Mouse (Mus musculus) ES-Bruce4 (cell line): ENCODE data around the gene Nudc. TPM values are rescaled to one million over a fixed set of nuclear protein-coding genes. Genes with fewer than 3 reads are reported as not detected.

ENCODE experiments used
- H3K27ac ChIP-seq: 2 replicates; pipeline ENCODE4 v1.5.1; 2012; ENCODE audit warnings: low read length, inconsistent platforms; ENCODE audit not compliant: insufficient read depth
- H3K27me3 ChIP-seq: 2 replicates; pipeline ENCODE4 v1.6.1; 2012; ENCODE audit warnings: mild to moderate bottlenecking, low read length, inconsistent platforms; ENCODE audit not compliant: control insufficient read depth, poor library complexity, insufficient read depth, severe bottlenecking
- H3K36me3 ChIP-seq: 2 replicates; pipeline ENCODE4 v1.6.1; 2012; ENCODE audit warnings: inconsistent platforms, mild to moderate bottlenecking, low read length, moderate library complexity; ENCODE audit not compliant: control insufficient read depth, poor library complexity, insufficient read depth, severe bottlenecking
- H3K4me1 ChIP-seq: one replicate; pipeline ENCODE4 v1.8.1; 2011; ENCODE audit warnings: low read length; ENCODE audit not compliant: control insufficient read depth, insufficient read depth
- H3K4me3 ChIP-seq: 2 replicates; pipeline ENCODE4 v1.5.1; 2011; ENCODE audit warnings: low read depth, mild to moderate bottlenecking, low read length
- H3K9ac ChIP-seq: 2 replicates; pipeline ENCODE4 v1.6.1; 2012; ENCODE audit warnings: low read depth, mild to moderate bottlenecking, inconsistent platforms; ENCODE audit not compliant: poor library complexity, severe bottlenecking
- H3K9me3 ChIP-seq: replicated peaks from 2 replicates; pipeline ENCODE4 v1.6.1; 2012; ENCODE audit warnings: mild to moderate bottlenecking, low read length, inconsistent platforms; ENCODE audit not compliant: control insufficient read depth, poor library complexity, insufficient read depth, severe bottlenecking
- CTCF ChIP-seq: IDR thresholded peaks from one replicate; pipeline ENCODE4 v1.8.1; 2011; ENCODE audit warnings: low read depth, low read length
- EP300 ChIP-seq: IDR thresholded peaks from 2 replicates; pipeline ENCODE4 v1.6.1; 2011; ENCODE audit warnings: low read depth, low read length; ENCODE audit not compliant: insufficient read depth
- POLR2A ChIP-seq: IDR thresholded peaks from one replicate; pipeline ENCODE4 v1.8.1; 2011; ENCODE audit warnings: low read length; ENCODE audit not compliant: insufficient read depth
- polyA plus RNA-seq: library from polyadenylated mRNA; stranded (reverse); fragments of >200 nt; gene quantifications from 2 replicates; pipeline ENCODE4 v1.2.4, GENCODE M21; 2011; ENCODE audit warnings: low read depth; ENCODE audit not compliant: missing spikeins, insufficient read depth, insufficient read length

Gene Nudc
- polyA plus RNA-seq, 1 experiment, result 274 TPM

DNA sequence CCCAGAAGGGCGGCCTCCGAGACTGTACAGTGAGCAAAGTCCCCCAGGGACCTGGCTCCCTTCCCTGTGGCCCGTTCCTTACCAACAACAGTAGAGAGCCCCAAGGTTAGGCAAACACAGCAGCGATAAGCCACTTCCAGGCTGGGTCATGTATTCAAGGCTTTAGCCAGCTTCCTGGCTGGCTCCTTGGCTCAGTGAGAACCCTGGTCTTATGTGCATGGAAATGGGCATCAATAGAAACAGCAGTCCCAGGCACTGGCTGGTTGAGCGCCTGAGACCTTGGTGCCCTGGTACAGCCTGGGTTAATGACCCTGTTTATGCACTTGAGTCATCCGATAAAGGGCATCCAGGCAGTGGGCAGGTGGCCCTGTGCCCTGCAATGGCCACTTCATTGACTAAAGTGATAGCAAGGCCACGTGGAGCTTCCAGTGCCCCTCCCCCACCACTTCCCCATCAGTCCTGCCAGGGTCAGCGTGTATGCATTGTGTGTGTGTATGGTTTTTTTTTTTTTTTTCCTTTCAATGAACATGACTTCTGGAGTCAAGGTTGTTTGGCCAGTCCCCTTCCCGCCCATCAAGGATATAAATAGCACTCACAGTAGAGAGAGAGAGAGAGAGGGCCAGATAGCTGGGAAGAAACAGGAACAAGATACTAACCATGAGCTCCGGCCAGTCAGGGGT lies 7.1 kb upstream of the Nudc start, which contains the start of gene Nr0b2:
Nr0b2 (plus strand) TSS at position 609 of the 680 bp plus-strand sequence.
- H3K4me1 ChIP-seq, result no peaks in the 10 kb centered on the region
- peak within 1 kb of the TSS; percentile 16 for H3K4me3 ChIP-seq
- no peak within 1 kb of the TSS for H3K27ac ChIP-seq
- peak within 1 kb of the TSS; percentile 12; the same call in 1 of the 2 replicates for H3K9ac ChIP-seq
- no peaks in the 10 kb centered on the region for H3K36me3 ChIP-seq
- H3K27me3 ChIP-seq, result no peaks in the 10 kb centered on the region
- TF ChIP-seq EP300, result no peak
- no peak for TF ChIP-seq CTCF
- TF ChIP-seq POLR2A, result no peak
- no peaks in the 10 kb centered on the region for H3K9me3 ChIP-seq

DNA sequence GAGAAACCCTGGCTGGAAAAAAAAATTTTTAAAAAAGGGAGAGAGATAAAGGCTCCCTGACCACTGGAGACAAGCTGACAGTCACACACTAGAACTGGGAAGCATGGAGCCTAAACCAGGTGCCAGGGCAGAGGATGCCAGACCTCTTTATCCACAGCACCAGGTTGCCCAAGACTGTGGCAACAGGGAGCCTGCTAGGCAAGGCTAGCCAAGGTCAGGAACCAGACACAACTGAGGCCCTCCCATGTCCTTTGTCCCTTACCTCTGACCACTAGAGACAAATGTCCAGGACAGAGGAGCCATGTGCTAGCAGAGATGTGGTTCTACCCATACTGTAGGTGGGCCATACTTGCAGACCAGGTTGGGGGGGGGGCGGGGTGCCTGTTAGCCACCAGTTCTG lies 6.2 kb upstream of the Nudc start:
- Histone ChIP-seq H3K27me3 (no peaks in the 10 kb centered on the region), H3K36me3 (no peaks in the 10 kb centered on the region), H3K4me3 (no peak overlapping the region), H3K9me3 (no peaks in the 10 kb centered on the region), H3K9ac (no peak overlapping the region), H3K4me1 (no peaks in the 10 kb centered on the region), H3K27ac (no peak overlapping the region)
- TF ChIP-seq EP300 (no peak), CTCF (no peak), POLR2A (no peak)

DNA sequence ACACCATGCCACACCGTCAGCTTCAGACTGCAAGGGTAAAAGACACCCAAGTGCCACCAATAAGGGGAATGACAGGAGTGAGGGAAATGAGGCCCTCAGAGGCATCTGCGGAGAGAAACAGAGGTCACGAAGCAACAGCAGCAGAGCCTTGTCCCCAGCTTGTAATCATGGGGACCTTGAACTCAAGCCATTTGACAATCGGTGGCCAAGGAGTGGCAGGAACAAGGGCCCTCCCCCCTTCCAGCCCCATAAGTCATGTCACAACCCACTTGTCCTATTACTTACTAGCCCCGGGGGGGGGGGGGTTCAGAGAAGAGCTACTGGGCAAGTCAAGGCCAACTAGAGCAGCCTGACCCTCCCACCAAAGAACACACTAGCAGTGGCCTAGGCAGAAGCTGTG lies 9.1 kb downstream of the Nudc start:
- Histone ChIP-seq H3K9ac (no peak overlapping the region), H3K9me3 (no peaks in the 10 kb centered on the region), H3K4me1 (no peaks in the 10 kb centered on the region), H3K27ac (no peak overlapping the region), H3K36me3 (peaks cover 62% of the 10 kb centered on the region), H3K4me3 (no peak overlapping the region), H3K27me3 (no peaks in the 10 kb centered on the region)
- TF ChIP-seq CTCF (no peak), EP300 (no peak)

DNA sequence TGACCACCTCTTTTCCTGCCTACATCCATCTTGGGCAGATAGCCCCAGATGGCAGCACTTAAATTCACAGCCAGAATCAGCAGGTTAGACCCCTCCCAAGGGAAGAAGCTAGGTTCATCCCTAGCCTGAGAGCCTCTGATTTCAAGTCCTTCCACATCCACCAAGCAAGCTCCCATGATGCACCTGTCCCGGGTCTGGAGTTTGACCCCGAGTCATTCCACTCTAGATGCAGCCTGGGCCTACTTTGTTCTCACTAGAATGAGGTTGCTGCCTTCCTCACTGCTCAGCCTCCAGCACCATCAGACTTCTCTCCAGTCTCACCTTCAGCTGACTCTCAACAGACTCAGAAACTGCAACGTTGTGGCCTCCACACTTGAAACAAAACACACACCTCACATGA lies 9.7 kb downstream of the Nudc start:
- Histone ChIP-seq H3K9ac (no peak overlapping the region), H3K4me3 (no peak overlapping the region), H3K9me3 (no peaks in the 10 kb centered on the region), H3K4me1 (no peaks in the 10 kb centered on the region), H3K36me3 (peaks cover 61% of the 10 kb centered on the region), H3K27ac (no peak overlapping the region), H3K27me3 (no peaks in the 10 kb centered on the region)
- no peak for TF ChIP-seq EP300
- no peak for TF ChIP-seq POLR2A
- no peak for TF ChIP-seq CTCF

DNA sequence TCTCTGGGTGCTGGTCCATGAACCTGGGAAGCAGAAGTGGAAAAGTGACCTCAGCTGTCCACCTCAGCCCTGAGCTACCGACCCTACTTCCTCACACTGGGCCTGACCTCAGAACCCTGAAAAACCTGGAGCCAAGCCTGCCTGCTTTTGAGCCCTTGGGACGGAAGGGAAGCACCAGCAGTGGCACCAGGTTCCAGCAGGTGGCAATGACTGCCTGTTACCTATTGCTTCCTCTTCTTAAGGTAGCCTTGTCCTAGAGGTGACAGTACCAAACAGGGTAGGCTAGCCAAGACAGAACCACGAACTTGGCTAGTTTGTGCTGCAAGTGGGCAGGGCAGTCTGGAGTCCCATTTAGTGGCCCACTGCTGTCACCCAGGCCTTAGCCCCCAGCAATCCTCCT lies 13.0 kb downstream of the Nudc start:
- Histone ChIP-seq H3K9me3 (no peaks in the 10 kb centered on the region), H3K4me3 (no peak overlapping the region), H3K27ac (no peak overlapping the region), H3K9ac (no peak overlapping the region), H3K36me3 (peaks cover 43% of the 10 kb centered on the region), H3K27me3 (no peaks in the 10 kb centered on the region), H3K4me1 (no peaks in the 10 kb centered on the region)
- TF ChIP-seq CTCF (no peak), POLR2A (no peak), EP300 (no peak)

DNA sequence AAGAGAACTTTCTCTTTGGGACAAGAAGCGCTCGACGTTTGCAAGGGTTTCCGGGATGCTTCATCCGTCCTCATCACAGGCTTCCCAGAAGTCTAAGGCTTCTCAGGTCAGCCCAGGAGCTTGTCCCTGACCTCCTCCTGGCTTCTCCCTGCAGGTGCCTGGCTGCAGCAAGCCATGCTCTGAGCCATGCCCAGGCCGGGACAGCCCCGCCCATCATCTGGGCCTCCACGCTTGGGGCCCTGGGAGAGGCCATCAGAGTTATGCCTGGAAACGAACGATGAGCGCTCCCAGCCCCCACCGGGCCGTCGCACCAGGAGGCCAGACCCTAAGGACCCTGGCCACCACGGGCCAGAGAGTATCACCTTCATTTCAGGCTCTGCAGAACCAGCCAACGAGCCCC lies 18.0 kb downstream of the Nudc start:
- Histone ChIP-seq H3K9ac (no peak overlapping the region), H3K27me3 (no peaks in the 10 kb centered on the region), H3K9me3 (no peaks in the 10 kb centered on the region), H3K27ac (no peak overlapping the region), H3K4me1 (no peaks in the 10 kb centered on the region), H3K4me3 (no peak overlapping the region), H3K36me3 (peaks cover 17% of the 10 kb centered on the region)
- TF ChIP-seq EP300 (no peak), CTCF (no peak), POLR2A (no peak)
